Mouse (Mus musculus): ENCODE measurements around the gene Hoxd12. TPM values are rescaled to one million over a fixed set of nuclear protein-coding genes. Genes with fewer than 3 reads are reported as not detected.

The Hoxd12 gene
- total and polyA plus RNA-seq, 3 experiments: not detected

- no peaks in the 10 kb centered on the region for H3K36me3 ChIP-seq (replicated peaks)
- H3K9me3 ChIP-seq (replicated peaks): peaks cover 13% of the 10 kb centered on the region
- ATAC-seq (ENCODE audit: extremely low read depth, insufficient number of reproducible peaks, low FRiP score, poor library complexity, severe bottlenecking) (no peak), DNase-seq (ENCODE audit: low spot score) (no peak)
- peaks cover 46% of the 10 kb centered on the region for H3K27me3 ChIP-seq (ENCODE audit: insufficient read depth, low read length)
- H3K4me3 ChIP-seq (ENCODE audit: low read depth, low read length): no peak overlapping the region
- no peak for TF ChIP-seq CTCF (IDR thresholded peaks at IDR 0.05; ENCODE audit: low read depth, low read length)
- no peak for TF ChIP-seq GATA2 (IDR thresholded peaks at IDR 0.05; ENCODE audit: borderline replicate concordance, low read depth, low read length)
- TF ChIP-seq POLR2AphosphoS5 (IDR thresholded peaks at IDR 0.05; ENCODE audit: insufficient replicate concordance, low read depth, low read length): no peak
- no peak for TF ChIP-seq GATA1 (IDR thresholded peaks at IDR 0.05; ENCODE audit: borderline replicate concordance, low read length)
- no peak for TF ChIP-seq TAL1 (conservative IDR thresholded peaks at IDR 0.05; ENCODE audit: low read depth, low read length)
- no peaks in the 10 kb centered on the region for H3K4me1 ChIP-seq (ENCODE audit: insufficient read depth, low read depth, low read length)
Observed at GRCm38 (mm10) chr2:74661685-74662084, 13.1 kb upstream of the Hoxd12 start.

- ATAC-seq (ENCODE audit: extremely low read depth, insufficient number of reproducible peaks, low FRiP score, poor library complexity, severe bottlenecking) (no peak), DNase-seq (ENCODE audit: low spot score) (no peak)
- H3K9me3 ChIP-seq (replicated peaks): peaks cover 10% of the 10 kb centered on the region
- peaks cover 48% of the 10 kb centered on the region for H3K27me3 ChIP-seq (ENCODE audit: insufficient read depth, low read length)
- no peak overlapping the region for H3K4me3 ChIP-seq (ENCODE audit: low read depth, low read length)
- TF ChIP-seq GATA1 (IDR thresholded peaks at IDR 0.05; ENCODE audit: borderline replicate concordance, low read length) (no peak), TAL1 (conservative IDR thresholded peaks at IDR 0.05; ENCODE audit: low read depth, low read length) (no peak), POLR2AphosphoS5 (IDR thresholded peaks at IDR 0.05; ENCODE audit: insufficient replicate concordance, low read depth, low read length) (no peak), CTCF (IDR thresholded peaks at IDR 0.05; ENCODE audit: low read depth, low read length) (no peak), GATA2 (IDR thresholded peaks at IDR 0.05; ENCODE audit: borderline replicate concordance, low read depth, low read length) (no peak)
- H3K36me3 ChIP-seq (replicated peaks): no peaks in the 10 kb centered on the region
- no peaks in the 10 kb centered on the region for H3K4me1 ChIP-seq (ENCODE audit: insufficient read depth, low read depth, low read length)
Observed at GRCm38 (mm10) chr2:74663291-74663925, 11.4 kb upstream of the Hoxd12 start.

GRCm38 (mm10) chr2:74666411-74666810 lies 8.4 kb upstream of the Hoxd12 start:
- ATAC-seq (ENCODE audit: extremely low read depth, insufficient number of reproducible peaks, low FRiP score, poor library complexity, severe bottlenecking) (no peak), DNase-seq (ENCODE audit: low spot score) (no peak)
- Histone ChIP-seq H3K36me3 (replicated peaks) (no peaks in the 10 kb centered on the region), H3K4me1 (ENCODE audit: insufficient read depth, low read depth, low read length) (no peaks in the 10 kb centered on the region; the same call in 1 of the 2 replicates), H3K27me3 (ENCODE audit: insufficient read depth, low read length) (peaks cover 40% of the 10 kb centered on the region), H3K9me3 (replicated peaks) (peaks cover 9% of the 10 kb centered on the region), H3K4me3 (ENCODE audit: low read depth, low read length) (no peak overlapping the region)
- TF ChIP-seq GATA2 (IDR thresholded peaks at IDR 0.05; ENCODE audit: borderline replicate concordance, low read depth, low read length) (no peak), CTCF (IDR thresholded peaks at IDR 0.05; ENCODE audit: low read depth, low read length) (no peak), POLR2AphosphoS5 (IDR thresholded peaks at IDR 0.05; ENCODE audit: insufficient replicate concordance, low read depth, low read length) (no peak), GATA1 (IDR thresholded peaks at IDR 0.05; ENCODE audit: borderline replicate concordance, low read length) (no peak), TAL1 (conservative IDR thresholded peaks at IDR 0.05; ENCODE audit: low read depth, low read length) (no peak)

- Histone ChIP-seq H3K36me3 (replicated peaks) (no peaks in the 10 kb centered on the region), H3K4me1 (ENCODE audit: insufficient read depth, low read depth, low read length) (peaks cover 3% of the 10 kb centered on the region), H3K9me3 (replicated peaks) (peaks cover 9% of the 10 kb centered on the region), H3K4me3 (ENCODE audit: low read depth, low read length) (no peak overlapping the region), H3K27me3 (ENCODE audit: insufficient read depth, low read length) (peaks cover 34% of the 10 kb centered on the region)
- DNase-seq (ENCODE audit: low spot score): no peak
- no peak for TF ChIP-seq GATA2 (IDR thresholded peaks at IDR 0.05; ENCODE audit: borderline replicate concordance, low read depth, low read length)
- TF ChIP-seq GATA1 (IDR thresholded peaks at IDR 0.05; ENCODE audit: borderline replicate concordance, low read length): no peak
- no peak for TF ChIP-seq CTCF (IDR thresholded peaks at IDR 0.05; ENCODE audit: low read depth, low read length)
- TF ChIP-seq POLR2AphosphoS5 (IDR thresholded peaks at IDR 0.05; ENCODE audit: insufficient replicate concordance, low read depth, low read length): no peak
- TF ChIP-seq TAL1 (conservative IDR thresholded peaks at IDR 0.05; ENCODE audit: low read depth, low read length): no peak
- no peak for ATAC-seq (ENCODE audit: extremely low read depth, insufficient number of reproducible peaks, low FRiP score, poor library complexity, severe bottlenecking)
Observed at GRCm38 (mm10) chr2:74667191-74667841, 7.5 kb upstream of the Hoxd12 start.

GRCm38 (mm10) chr2:74667842-74668357 lies 6.9 kb upstream of the Hoxd12 start, which contains the start of gene Hoxd13:
Hoxd13 (plus strand) TSS chr2:74668310.
- H3K27me3 ChIP-seq (ENCODE audit: insufficient read depth, low read length): peaks cover 39% of the 10 kb centered on the region
- H3K36me3 ChIP-seq (replicated peaks): no peaks in the 10 kb centered on the region
- H3K4me1 ChIP-seq (ENCODE audit: insufficient read depth, low read depth, low read length): peaks cover 9% of the 10 kb centered on the region
- DNase-seq (ENCODE audit: low spot score) (no peak), ATAC-seq (ENCODE audit: extremely low read depth, insufficient number of reproducible peaks, low FRiP score, poor library complexity, severe bottlenecking) (no peak)
- no peak for TF ChIP-seq TAL1 (conservative IDR thresholded peaks at IDR 0.05; ENCODE audit: low read depth, low read length)
- TF ChIP-seq GATA2 (IDR thresholded peaks at IDR 0.05; ENCODE audit: borderline replicate concordance, low read depth, low read length): no peak
- TF ChIP-seq CTCF (IDR thresholded peaks at IDR 0.05; ENCODE audit: low read depth, low read length): no peak
- TF ChIP-seq POLR2AphosphoS5 (IDR thresholded peaks at IDR 0.05; ENCODE audit: insufficient replicate concordance, low read depth, low read length): no peak
- TF ChIP-seq GATA1 (IDR thresholded peaks at IDR 0.05; ENCODE audit: borderline replicate concordance, low read length): no peak
- no peak within 1 kb of the TSS; the same call in 1 of the 2 replicates for H3K4me3 ChIP-seq (ENCODE audit: low read depth, low read length)
- H3K9me3 ChIP-seq (replicated peaks): peaks cover 9% of the 10 kb centered on the region
